Mouse (Mus musculus): ENCODE measurements around the gene Btn1a1. TPM values are rescaled to one million over a fixed set of nuclear protein-coding genes. Genes with fewer than 3 reads are reported as not detected.

Gene Btn1a1
- polyA plus RNA-seq, 1 experiment from 2014 or later, result 0.06 TPM

DNA sequence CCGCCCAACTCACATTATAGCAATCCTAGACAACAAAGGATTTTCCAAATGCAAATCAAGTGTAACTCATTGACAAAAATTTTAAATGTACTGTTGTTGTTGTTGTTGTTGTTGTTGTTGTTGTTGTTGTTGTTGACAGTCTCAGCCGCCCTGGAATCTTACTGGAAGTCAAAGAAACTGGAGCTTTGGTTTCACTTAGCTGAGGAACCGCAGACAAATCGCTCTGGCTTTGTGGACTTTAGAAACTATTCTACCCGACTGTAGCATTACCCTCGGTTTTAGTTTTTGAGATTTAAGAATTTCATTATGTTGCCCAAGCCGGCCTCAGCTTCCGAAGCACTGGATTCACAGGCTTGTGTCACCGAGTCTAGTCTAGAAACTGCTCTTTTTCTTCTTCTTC, 11.8 kb downstream of the Btn1a1 start:
- in situ Hi-C loops (cut with MboI; ENCODE audit: low pct_unique_long_range_greater_than_20kb), result no loop called here
- no peak for TF ChIP-seq CTCF (IDR thresholded peaks at IDR 0.05)
- POLR2A ChIA-PET, result interaction anchor here (1.1 kb wide), 1 partner anchor 8 kb away, joined by 3 read pairs; no protein-coding TSS in a partner anchor
- ATAC-seq (no peak), DNase-seq (ENCODE audit: low read depth, low spot score) (no peak)
- no peaks in the 10 kb centered on the region for H3K27me3 ChIP-seq
- CTCF ChIA-PET, result interaction anchor here (1.2 to 2.2 kb wide), 3 partner anchors 15 to 71 kb away, joined by 3 to 8 read pairs (median 7); no protein-coding TSS in a partner anchor

DNA sequence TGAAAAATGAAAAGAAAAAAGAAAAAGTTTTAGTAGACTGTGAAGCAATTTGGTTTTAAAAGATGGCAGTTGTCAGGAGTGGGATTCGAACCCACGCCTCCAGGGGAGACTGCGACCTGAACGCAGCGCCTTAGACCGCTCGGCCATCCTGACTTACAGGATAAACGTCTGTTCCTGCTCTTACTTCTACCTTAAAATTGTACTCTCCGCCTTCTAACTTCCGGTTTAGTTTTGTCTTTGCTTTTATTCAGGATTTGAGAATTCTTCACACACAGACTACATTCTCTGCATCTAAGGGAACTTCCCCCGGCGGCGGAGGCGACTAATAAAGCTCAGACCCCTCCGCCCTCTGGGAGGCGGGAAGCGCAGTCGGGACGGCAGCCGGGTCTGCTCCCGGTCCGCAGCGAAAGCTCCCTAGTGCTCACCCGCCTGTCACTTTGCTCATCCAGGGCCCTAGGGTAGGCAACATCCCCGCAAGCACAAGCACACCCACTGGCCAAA, 12.3 kb downstream of the Btn1a1 start:
- no peaks in the 10 kb centered on the region for H3K27me3 ChIP-seq
- TF ChIP-seq CTCF (IDR thresholded peaks at IDR 0.05), result no peak
- CTCF ChIA-PET, result interaction anchor here (1.2 to 2.2 kb wide), 5 partner anchors 10 to 75 kb away, joined by 3 to 8 read pairs (median 4); no protein-coding TSS in a partner anchor
- POLR2A ChIA-PET, result no interaction called here
- no peak for DNase-seq (ENCODE audit: low read depth, low spot score)
- in situ Hi-C loops (cut with MboI; ENCODE audit: low pct_unique_long_range_greater_than_20kb), result no loop called here
- peak; percentile 78 for ATAC-seq

DNA sequence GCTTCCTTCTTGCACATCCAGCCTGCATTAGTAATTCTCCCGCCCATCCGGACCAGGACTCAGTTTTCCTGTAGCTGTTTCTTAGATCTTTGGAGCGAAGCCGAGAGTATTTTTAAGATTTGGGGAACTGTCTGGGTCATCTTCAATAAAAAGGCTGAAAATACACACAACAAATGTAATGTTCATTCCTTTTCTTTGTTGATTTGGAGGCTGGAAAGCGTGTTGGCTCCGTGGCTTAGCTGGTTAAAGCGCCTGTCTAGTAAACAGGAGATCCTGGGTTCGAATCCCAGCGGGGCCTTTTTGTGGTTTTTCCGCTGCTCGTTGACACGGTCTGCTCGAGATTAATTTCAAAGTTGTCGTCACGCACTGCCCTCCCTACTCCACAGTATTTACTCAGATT, 15.3 kb downstream of the Btn1a1 start:
- POLR2A ChIA-PET, result no interaction called here
- DNase-seq (ENCODE audit: low read depth, low spot score) (no peak), ATAC-seq (no peak)
- no peak for TF ChIP-seq CTCF (IDR thresholded peaks at IDR 0.05)
- CTCF ChIA-PET, result interaction anchor here (0.9 to 4.1 kb wide), 6 partner anchors 10 to 79 kb away, joined by 3 to 20 read pairs (median 3); partner anchors contain the start of gene Abt1
- in situ Hi-C loops (cut with MboI; ENCODE audit: low pct_unique_long_range_greater_than_20kb), result no loop called here
- no peaks in the 10 kb centered on the region for H3K27me3 ChIP-seq

DNA sequence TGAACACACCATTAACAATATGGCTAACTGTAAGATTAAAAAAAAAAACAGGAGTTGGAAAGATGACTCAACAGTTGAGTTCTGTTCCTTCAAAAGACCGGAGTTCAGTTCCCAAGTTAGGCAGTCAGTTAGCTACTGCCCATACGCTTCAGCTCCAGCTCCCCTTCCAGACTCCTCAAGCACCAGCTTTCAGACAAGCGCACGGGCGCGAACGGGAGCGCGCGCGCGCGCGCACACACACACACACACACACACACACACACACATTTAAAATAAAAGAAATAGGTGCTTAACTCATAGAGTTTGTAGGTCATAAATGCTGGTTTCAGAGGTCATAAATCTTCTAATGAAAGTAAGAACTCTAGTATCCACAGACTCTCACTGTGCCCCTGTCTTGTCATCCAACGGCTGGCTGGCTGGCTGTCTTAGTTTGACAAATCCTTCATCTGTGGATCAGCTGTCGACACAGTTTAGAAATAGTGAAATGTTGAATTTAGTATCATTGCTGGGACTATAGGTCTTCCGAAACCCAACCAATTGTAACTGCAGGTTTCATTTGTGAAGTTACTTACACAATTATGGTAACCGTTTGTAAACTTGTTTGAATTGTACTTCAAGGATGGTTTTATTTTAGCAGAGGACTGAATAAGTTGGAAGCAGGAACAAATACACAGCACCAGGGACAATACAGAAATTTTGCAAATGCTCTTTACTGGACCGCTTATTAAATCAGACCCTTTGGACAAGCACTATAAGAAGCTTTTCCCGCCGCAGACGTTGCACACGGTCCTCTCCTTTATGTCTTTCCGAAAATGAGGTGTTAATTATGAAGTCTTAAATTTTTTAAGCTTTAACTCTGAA, 16.2 kb downstream of the Btn1a1 start:
- CTCF ChIA-PET, result interaction anchor here (0.9 to 4.1 kb wide), 6 partner anchors 9 to 80 kb away, joined by 3 to 20 read pairs (median 4); partner anchors contain the start of gene Abt1
- DNase-seq (ENCODE audit: low read depth, low spot score), result no peak
- in situ Hi-C loops (cut with MboI; ENCODE audit: low pct_unique_long_range_greater_than_20kb), result loop anchor here (25.0 kb wide), 1 partner anchor 288 kb away; the partner anchor contains the start of genes Hist1h1c, Hist1h2bb and Hist1h3c
- H3K27me3 ChIP-seq, result no peaks in the 10 kb centered on the region
- POLR2A ChIA-PET, result no interaction called here
- TF ChIP-seq CTCF (IDR thresholded peaks at IDR 0.05), result no peak
- no peak for ATAC-seq

DNA sequence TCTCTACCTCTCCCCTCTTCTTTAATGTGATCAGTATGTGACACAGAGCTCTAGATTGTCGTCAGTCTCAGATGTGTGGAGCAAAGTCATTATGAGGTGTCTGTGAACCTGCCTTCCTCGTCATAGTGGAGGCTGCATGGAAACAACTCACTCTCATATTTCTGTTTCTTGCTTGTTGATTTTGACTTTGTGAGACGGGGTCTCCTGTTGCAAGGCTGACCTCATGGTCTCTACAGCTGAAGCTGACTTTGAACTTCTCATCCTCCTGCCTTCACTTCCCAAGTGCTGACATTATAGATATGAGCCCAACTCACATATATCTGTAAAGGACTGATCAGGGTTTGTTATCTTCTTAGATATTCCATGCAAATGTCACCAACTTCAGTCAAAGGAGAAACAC, 16.9 kb downstream of the Btn1a1 start:
- ATAC-seq (no peak), DNase-seq (ENCODE audit: low read depth, low spot score) (no peak)
- ChIA-PET CTCF (interaction anchor here (1.0 to 4.1 kb wide), 4 partner anchors 17 to 76 kb away, joined by 3 to 20 read pairs (median 10); partner anchors contain the start of gene Abt1), POLR2A (no interaction called here)
- in situ Hi-C loops (cut with MboI; ENCODE audit: low pct_unique_long_range_greater_than_20kb), result loop anchor here (25.0 kb wide), 1 partner anchor 289 kb away; the partner anchor contains the start of genes Hist1h1c, Hist1h2bb and Hist1h3c
- H3K27me3 ChIP-seq, result no peaks in the 10 kb centered on the region
- TF ChIP-seq CTCF (IDR thresholded peaks at IDR 0.05), result no peak

DNA sequence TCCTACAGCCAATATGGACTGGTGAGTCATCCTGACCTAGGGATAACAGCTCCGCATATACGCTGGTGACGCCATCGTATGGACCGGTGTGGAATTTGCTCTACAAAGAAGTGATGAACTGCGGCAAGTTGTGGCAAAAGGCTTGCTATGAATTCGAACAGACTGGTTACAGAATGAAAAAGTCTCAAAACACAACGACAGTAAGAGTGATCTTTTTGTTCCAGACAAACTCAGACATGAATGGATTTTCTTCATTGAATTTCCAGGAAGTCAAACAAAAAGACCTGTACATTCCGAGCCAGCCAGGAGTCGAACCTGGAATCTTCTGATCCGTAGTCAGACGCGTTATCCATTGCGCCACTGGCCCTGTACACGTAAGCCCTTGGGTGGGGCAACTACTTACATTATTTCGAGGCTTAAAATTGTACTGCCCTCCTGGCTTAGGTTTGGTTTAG, 19.2 kb downstream of the Btn1a1 start:
- no peaks in the 10 kb centered on the region for H3K27me3 ChIP-seq
- peak; percentile 64 for ATAC-seq
- POLR2A ChIA-PET, result interaction anchor here (0.5 to 1.0 kb wide), 2 partner anchors 8 to 1505 kb away, joined by 3 read pairs; no protein-coding TSS in a partner anchor
- in situ Hi-C loops (cut with MboI; ENCODE audit: low pct_unique_long_range_greater_than_20kb), result loop anchor here (25.0 kb wide), 1 partner anchor 291 kb away; the partner anchor contains the start of genes Hist1h1c, Hist1h2bb and Hist1h3c
- TF ChIP-seq CTCF (IDR thresholded peaks at IDR 0.05), result peak; percentile 22
- no peak for DNase-seq (ENCODE audit: low read depth, low spot score)
- CTCF ChIA-PET, result no interaction called here

DNA sequence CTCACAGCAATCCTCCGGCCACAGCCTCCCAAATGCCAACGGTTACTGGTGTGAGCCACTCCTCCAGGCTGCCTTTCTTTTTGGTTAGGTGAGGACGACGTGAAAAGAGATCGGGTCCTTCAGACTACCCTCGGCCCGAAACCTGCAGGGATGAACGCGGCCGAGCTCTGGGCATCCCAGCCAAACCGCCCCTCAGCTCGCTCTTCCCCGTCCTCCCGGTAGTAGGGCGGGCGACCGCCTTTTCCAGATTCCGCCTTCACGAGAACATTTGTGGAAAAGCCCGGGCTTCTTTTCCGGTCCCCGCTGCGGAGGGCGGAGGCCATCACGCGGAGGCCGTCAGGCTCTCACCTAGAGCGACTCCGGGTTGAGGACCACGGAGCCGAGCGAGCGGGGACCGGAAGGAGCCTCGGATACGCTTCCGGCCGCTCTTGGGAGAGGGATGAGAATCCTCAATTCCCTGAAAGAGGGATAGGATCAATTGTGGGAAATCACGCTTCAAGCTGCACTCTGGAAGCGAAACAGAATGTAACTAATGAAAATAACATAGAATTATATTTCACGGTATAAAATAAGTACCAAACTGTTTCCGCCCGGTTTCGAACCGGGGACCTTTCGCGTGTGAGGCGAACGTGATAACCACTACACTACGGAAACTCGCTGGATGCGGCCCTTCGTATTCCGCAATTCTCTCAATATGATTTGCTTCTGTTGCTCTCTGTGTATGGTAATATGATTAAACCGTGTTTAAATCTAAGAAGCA, 20.0 kb downstream of the Btn1a1 start:
- ATAC-seq (peak; percentile 89), DNase-seq (ENCODE audit: low read depth, low spot score) (no peak)
- in situ Hi-C loops (cut with MboI; ENCODE audit: low pct_unique_long_range_greater_than_20kb), result loop anchor here (25.0 kb wide), 1 partner anchor 292 kb away; the partner anchor contains the start of genes Hist1h1c, Hist1h2bb and Hist1h3c
- no peak for TF ChIP-seq CTCF (IDR thresholded peaks at IDR 0.05)
- ChIA-PET POLR2A (interaction anchor here (0.5 to 1.0 kb wide), 2 partner anchors 9 to 1504 kb away, joined by 3 read pairs; no protein-coding TSS in a partner anchor), CTCF (interaction anchor here (1.4 to 2.3 kb wide), 3 partner anchors 14 to 79 kb away, joined by 5 to 15 read pairs (median 5); no protein-coding TSS in a partner anchor)
- no peaks in the 10 kb centered on the region for H3K27me3 ChIP-seq

DNA sequence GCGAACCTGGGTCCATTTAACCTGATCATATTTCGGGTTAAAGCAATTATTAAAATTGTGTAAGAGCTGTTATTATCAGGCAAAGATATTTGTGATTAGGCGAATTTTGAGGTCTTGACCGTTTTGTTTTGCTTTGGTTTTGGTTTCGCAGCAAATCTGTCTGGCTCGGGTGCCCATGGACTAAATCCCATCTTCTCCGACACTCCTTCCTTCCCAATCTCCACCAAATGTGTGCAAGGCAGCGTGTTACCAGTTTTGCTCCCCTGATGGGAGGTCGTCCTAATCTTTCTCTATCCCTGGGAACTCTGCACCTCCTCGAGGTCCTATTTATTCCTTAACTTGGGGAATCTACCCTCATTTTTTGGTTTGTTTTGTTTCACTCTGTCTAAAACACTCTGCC, 20.5 kb downstream of the Btn1a1 start:
- CTCF ChIA-PET, result interaction anchor here (1.4 to 2.3 kb wide), 3 partner anchors 13 to 80 kb away, joined by 5 to 15 read pairs (median 5); no protein-coding TSS in a partner anchor
- DNase-seq (ENCODE audit: low read depth, low spot score), result no peak
- no peak for TF ChIP-seq CTCF (IDR thresholded peaks at IDR 0.05)
- H3K27me3 ChIP-seq, result no peaks in the 10 kb centered on the region
- POLR2A ChIA-PET, result no interaction called here
- in situ Hi-C loops (cut with MboI; ENCODE audit: low pct_unique_long_range_greater_than_20kb), result loop anchor here (25.0 kb wide), 1 partner anchor 292 kb away; the partner anchor contains the start of genes Hist1h1c, Hist1h2bb and Hist1h3c
- ATAC-seq, result no peak

DNA sequence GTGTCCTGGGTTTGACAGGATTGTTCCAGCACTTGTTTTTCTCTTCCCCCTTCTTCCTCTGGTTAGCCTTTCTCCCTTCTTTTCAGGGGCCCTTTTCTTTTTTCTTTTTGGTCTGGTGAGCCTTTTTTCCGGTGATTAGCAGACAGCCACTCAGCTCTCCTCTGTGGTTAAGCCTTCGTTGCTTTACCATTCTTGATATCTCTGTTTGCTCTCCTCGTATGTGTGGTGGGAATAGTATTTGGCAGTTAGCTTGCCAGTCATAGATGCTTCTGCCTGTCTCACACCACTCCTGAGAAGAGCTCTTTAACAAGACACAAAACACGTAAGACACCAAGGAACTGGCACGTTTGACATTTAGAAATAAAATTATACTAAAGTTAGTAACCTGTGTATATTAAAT, 21.2 kb downstream of the Btn1a1 start:
- ATAC-seq, result no peak

More for the DNA sequence above, 21.2 kb downstream of the Btn1a1 start:
- no peaks in the 10 kb centered on the region for H3K27me3 ChIP-seq
- ChIA-PET CTCF (interaction anchor here (1.4 to 2.3 kb wide), 3 partner anchors 12 to 80 kb away, joined by 5 to 15 read pairs (median 5); no protein-coding TSS in a partner anchor), POLR2A (interaction anchor here (1.4 kb wide), 1 partner anchor 18 kb away, joined by 3 read pairs; no protein-coding TSS in a partner anchor)
- no peak for DNase-seq (ENCODE audit: low read depth, low spot score)
- in situ Hi-C loops (cut with MboI; ENCODE audit: low pct_unique_long_range_greater_than_20kb), result loop anchor here (25.0 kb wide), 1 partner anchor 293 kb away; the partner anchor contains the start of genes Hist1h1c, Hist1h2bb and Hist1h3c
- TF ChIP-seq CTCF (IDR thresholded peaks at IDR 0.05), result no peak
